9 mouse cellular contexts compared by ENCODE assay signal in the genomic region with DNA sequence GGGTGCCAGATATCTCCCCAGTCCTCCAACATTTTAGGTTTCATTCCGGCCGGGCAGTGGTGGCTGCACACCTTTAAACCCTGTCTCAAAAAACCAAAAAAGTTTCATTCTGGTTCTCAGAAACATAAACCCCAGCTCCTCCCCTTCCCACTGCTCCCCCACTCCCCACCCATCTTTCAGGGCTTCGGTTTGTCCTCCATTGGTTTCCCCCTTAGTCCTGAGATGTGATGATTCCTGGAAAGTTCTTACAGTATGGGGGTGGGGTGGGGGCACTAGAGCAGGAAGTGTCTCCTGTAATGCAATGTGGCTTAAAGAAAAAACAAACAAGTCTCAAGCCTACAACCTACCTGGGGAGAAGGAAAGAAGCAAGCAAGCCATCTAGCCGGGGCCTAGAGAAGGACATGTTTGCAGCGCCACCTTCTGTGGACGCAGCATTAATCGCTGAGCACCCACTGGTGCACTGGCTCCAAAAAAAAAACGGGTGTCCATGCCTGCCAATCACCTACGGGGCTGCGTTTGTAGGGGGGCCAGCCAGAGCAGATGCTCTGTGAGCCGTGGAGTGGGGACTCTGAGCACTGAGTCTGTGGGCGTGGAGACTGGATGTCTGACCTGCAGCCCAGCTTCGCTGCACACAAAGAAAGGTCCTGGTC. TPM values are rescaled to one million over a fixed set of nuclear protein-coding genes. Genes with fewer than 3 reads are reported as not detected.
A peak's percentile ranks its signal among the peaks of the same experiment; 100 is the strongest.
DNase-seq lines count a peak whose midpoint lies in the region; ATAC-seq and TF ChIP-seq lines count a peak whose summit lies in the region.
"Had no signal": no experiment of that assay in that cellular context is flagged by ENCODE, and none has a peak within 500 bp of the region (broad histone marks: within the 10 kb centered on the region; RNA-seq: fewer than 3 reads in every experiment).

No protein-coding gene starts in this region.

- no peaks in the 10 kb centered on the region for H3K27me3 ChIP-seq in embryonic facial prominence, embryonic 13.5 days
- H3K27me3 ChIP-seq in intestine, embryonic 14.5 days (replicated peaks; ENCODE audit: control insufficient read depth, insufficient read depth, low read length), result no peaks in the 10 kb centered on the region
- no peaks in the 10 kb centered on the region for H3K27me3 ChIP-seq in liver, embryonic 16.5 days (ENCODE audit: control insufficient read depth, insufficient read depth, low read depth, low read length)

- peaks cover 33% of the 10 kb centered on the region for H3K36me3 ChIP-seq in embryonic facial prominence, embryonic 13.5 days
- peaks cover 26% of the 10 kb centered on the region for H3K36me3 ChIP-seq in intestine, embryonic 14.5 days (ENCODE audit: control insufficient read depth, insufficient read depth, low read length)
- peaks cover 18% of the 10 kb centered on the region for H3K36me3 ChIP-seq in liver, embryonic 16.5 days (ENCODE audit: control insufficient read depth, insufficient read depth)

- ATAC-seq in frontal cortex, adult (ENCODE audit: low TSS enrichment), result peak; percentile 71; the same call in 1 of the 2 replicates
- ATAC-seq in embryonic facial prominence, embryonic 13.5 days (ENCODE audit: insufficient number of reproducible peaks, insufficient read depth, low FRiP score, low TSS enrichment, low read depth), result no peak
- ATAC-seq in intestine, embryonic 14.5 days (replicated peaks; ENCODE audit: low FRiP score, low TSS enrichment, low read depth), result no peak
- no peak for ATAC-seq in liver, embryonic 16.5 days (ENCODE audit: low read depth)

- DNase-seq in frontal cortex, postnatal 36 days (ENCODE audit: low spot score in 2 of 2), result no peak
- peak; percentile 77 for DNase-seq in NIH3T3 (ENCODE audit: low read depth)
- no peak for DNase-seq in intestine, embryonic 14.5 days (ENCODE audit: low spot score)
- DNase-seq in layer of hippocampus, adult 11-12 months (ENCODE audit: low spot score), result no peak

- peaks cover 8% of the 10 kb centered on the region; the same call in 1 of the 2 replicates for H3K4me1 ChIP-seq in embryonic facial prominence, embryonic 13.5 days
- peaks cover 5% of the 10 kb centered on the region for H3K4me1 ChIP-seq in intestine, embryonic 14.5 days (replicated peaks; ENCODE audit: control insufficient read depth, insufficient read depth, low read length)
- H3K4me1 ChIP-seq in liver, embryonic 16.5 days (ENCODE audit: control insufficient read depth, low read depth, low read length), result peaks cover 38% of the 10 kb centered on the region
- H3K4me1 ChIP-seq in olfactory bulb, adult 2 months (ENCODE audit: control insufficient read depth, insufficient read depth, low read length), result peaks cover 2% of the 10 kb centered on the region; the same call in 1 of the 2 replicates

- no peak for TF ChIP-seq POLR2A in olfactory bulb, adult 2 months (IDR thresholded peaks at IDR 0.05; ENCODE audit: insufficient read depth, low read depth, low read length)

- 0 out of 2 replicates have a peak, but pooled peaks have one; percentile 11 for TF ChIP-seq CTCF in olfactory bulb, adult 2 months (IDR thresholded peaks at IDR 0.05; ENCODE audit: insufficient read depth, low read depth, low read length)

- H3K27ac ChIP-seq in embryonic facial prominence, embryonic 13.5 days, result no peak overlapping the region
- no peak overlapping the region for H3K27ac ChIP-seq in intestine, embryonic 14.5 days (ENCODE audit: low read depth)
- H3K27ac ChIP-seq in liver, embryonic 16.5 days (ENCODE audit: low read length), result peak overlapping the region; percentile 70
- no peak overlapping the region for H3K27ac ChIP-seq in olfactory bulb, adult 2 months (ENCODE audit: insufficient read depth, low read depth, low read length)

- peak overlapping the region; percentile 39 for H3K4me2 ChIP-seq in embryonic facial prominence, embryonic 13.5 days
- peak overlapping the region; percentile 12; the same call in 1 of the 2 replicates for H3K4me2 ChIP-seq in intestine, embryonic 14.5 days (ENCODE audit: low read length)
- 0 out of 2 replicates have a peak overlapping the region, but pooled peaks have one; percentile 9 for H3K4me2 ChIP-seq in liver, embryonic 16.5 days (ENCODE audit: low read depth, low read length)

- no peak overlapping the region for H3K4me3 ChIP-seq in embryonic facial prominence, embryonic 13.5 days
- H3K4me3 ChIP-seq in intestine, embryonic 14.5 days (ENCODE audit: low read depth, low read length), result no peak overlapping the region
- no peak overlapping the region for H3K4me3 ChIP-seq in liver, embryonic 16.5 days (ENCODE audit: low read depth, low read length)
- no peak overlapping the region for H3K4me3 ChIP-seq in olfactory bulb, adult 2 months (ENCODE audit: insufficient read depth, low read depth, low read length)

- WGBS in embryonic facial prominence, embryonic 13.5 days, result 24% methylated on average over 13 of the region's 13 CpGs
- 29% methylated on average over 13 of the region's 13 CpGs for WGBS in intestine, embryonic 14.5 days
- 25% methylated on average over 13 of the region's 13 CpGs for WGBS in liver, embryonic 16.5 days (ENCODE audit: insufficient replicate concordance)
- 25% methylated on average over 13 of the region's 13 CpGs for WGBS in olfactory bulb, adult 2 months

- no peaks in the 10 kb centered on the region for H3K9me3 ChIP-seq in embryonic facial prominence, embryonic 13.5 days
- no peaks in the 10 kb centered on the region for H3K9me3 ChIP-seq in intestine, embryonic 14.5 days (ENCODE audit: control insufficient read depth, low read length)
- H3K9me3 ChIP-seq in liver, embryonic 16.5 days (replicated peaks; ENCODE audit: control insufficient read depth, low read length), result no peaks in the 10 kb centered on the region

- H3K9ac ChIP-seq in embryonic facial prominence, embryonic 13.5 days, result peak overlapping the region; percentile 37
- H3K9ac ChIP-seq in intestine, embryonic 14.5 days (ENCODE audit: low read length), result no peak overlapping the region
- peak overlapping the region; percentile 21; the same call in 1 of the 2 replicates for H3K9ac ChIP-seq in liver, embryonic 16.5 days (ENCODE audit: low read depth, low read length)

RNA-seq across cellular contexts. Expression of a gene that starts 2.2 kb away (rescaled TPM):
- not detected in 2 replicates for polyA plus RNA-seq in embryonic facial prominence, embryonic 13.5 days (2015; fragmentation: Nextera tagmentation; extraction: Ambion mirVana)
- not detected in 2 replicates for polyA plus RNA-seq in intestine, embryonic 14.5 days (2014; fragmentation: Nextera tagmentation; extraction: Ambion mirVana)
- not detected in 2 replicates for polyA plus RNA-seq in liver, embryonic 16.5 days (2015; fragmentation: Nextera tagmentation; extraction: Ambion mirVana)
- polyA plus RNA-seq in olfactory bulb, adult 2 months (2012; ENCODE audit: insufficient read depth, insufficient read length, low replicate concordance, missing spikeins), result not detected in 2 replicates
- polyA plus RNA-seq: large intestine, adult 2 months had no signal

RNA-seq across cellular contexts. Expression of a gene that starts 9.4 kb away (rescaled TPM):
- polyA plus RNA-seq in embryonic facial prominence, embryonic 13.5 days (2015; fragmentation: Nextera tagmentation; extraction: Ambion mirVana), result 1.1 and 1.6 TPM in 2 replicates
- 0.64 and 0.75 TPM in 2 replicates for polyA plus RNA-seq in intestine, embryonic 14.5 days (2014; fragmentation: Nextera tagmentation; extraction: Ambion mirVana)
- 0.33 and 0.35 TPM in 2 replicates for polyA plus RNA-seq in liver, embryonic 16.5 days (2015; fragmentation: Nextera tagmentation; extraction: Ambion mirVana)
- polyA plus RNA-seq in olfactory bulb, adult 2 months (2012; ENCODE audit: insufficient read depth, insufficient read length, low replicate concordance, missing spikeins), result not detected in 2 replicates

RNA-seq across cellular contexts. Expression of a gene that starts 15.4 kb away (rescaled TPM):
- 21.1 and 24.1 TPM in 2 replicates for polyA plus RNA-seq in embryonic facial prominence, embryonic 13.5 days (2015; fragmentation: Nextera tagmentation; extraction: Ambion mirVana)
- 19.7 and 24.7 TPM in 2 replicates for polyA plus RNA-seq in intestine, embryonic 14.5 days (2014; fragmentation: Nextera tagmentation; extraction: Ambion mirVana)
- polyA plus RNA-seq in liver, embryonic 16.5 days (2015; fragmentation: Nextera tagmentation; extraction: Ambion mirVana), result 12.4 and 12.9 TPM in 2 replicates
- polyA plus RNA-seq in olfactory bulb, adult 2 months (2012; ENCODE audit: insufficient read depth, insufficient read length, low replicate concordance, missing spikeins), result not detected in 2 replicates

RNA-seq across cellular contexts. Expression of a gene that starts 16.0 kb away (rescaled TPM):
- 278 and 298 TPM in 2 replicates for polyA plus RNA-seq in embryonic facial prominence, embryonic 13.5 days (2015; fragmentation: Nextera tagmentation; extraction: Ambion mirVana)
- 275 and 286 TPM in 2 replicates for polyA plus RNA-seq in intestine, embryonic 14.5 days (2014; fragmentation: Nextera tagmentation; extraction: Ambion mirVana)
- 115 and 123 TPM in 2 replicates for polyA plus RNA-seq in liver, embryonic 16.5 days (2015; fragmentation: Nextera tagmentation; extraction: Ambion mirVana)
- not detected in 2 replicates for polyA plus RNA-seq in olfactory bulb, adult 2 months (2012; ENCODE audit: insufficient read depth, insufficient read length, low replicate concordance, missing spikeins)

RNA-seq across cellular contexts. Expression of a gene that starts 16.8 kb away (rescaled TPM):
- polyA plus RNA-seq in embryonic facial prominence, embryonic 13.5 days (2015; fragmentation: Nextera tagmentation; extraction: Ambion mirVana), result 89.6 and 90.1 TPM in 2 replicates
- polyA plus RNA-seq in intestine, embryonic 14.5 days (2014; fragmentation: Nextera tagmentation; extraction: Ambion mirVana), result 86.4 and 91.0 TPM in 2 replicates
- 47.4 and 52.1 TPM in 2 replicates for polyA plus RNA-seq in liver, embryonic 16.5 days (2015; fragmentation: Nextera tagmentation; extraction: Ambion mirVana)
- not detected in 2 replicates for polyA plus RNA-seq in olfactory bulb, adult 2 months (2012; ENCODE audit: insufficient read depth, insufficient read length, low replicate concordance, missing spikeins)
